Mouse (Mus musculus): ENCODE measurements around the gene Prf1. TPM values are rescaled to one million over a fixed set of nuclear protein-coding genes. Genes with fewer than 3 reads are reported as not detected.

Gene Prf1
- total and polyA plus RNA-seq, 3 experiments: 0.39 to 0.93 (median 0.43) TPM

- Histone ChIP-seq H3K36me3 (replicated peaks in 1 of 2; ENCODE audit: control insufficient read depth in 1 of 2, insufficient read depth in 1 of 2, low read length in 1 of 2) (no peaks in the 10 kb centered on the region), H3K27me3 (replicated peaks) (peaks cover 2% of the 10 kb centered on the region), H3K4me1 (ENCODE audit: control insufficient read depth in 1 of 2, insufficient read depth in 2 of 2) (peaks cover 3 to 18% of the 10 kb centered on the region in 2 experiments), H3K4me3 (replicated peaks in 1 of 3; ENCODE audit: low read depth in 2 of 3, low read length in 2 of 3, poor library complexity in 1 of 3) (no peak overlapping the region), H3K9me3 (replicated peaks; ENCODE audit: low read length) (no peaks in the 10 kb centered on the region), H3K79me2 (replicated peaks; ENCODE audit: control insufficient read depth, extremely low read depth, insufficient read depth, poor library complexity, severe bottlenecking) (no peaks in the 10 kb centered on the region), H3K9ac (ENCODE audit: insufficient read depth, low read depth) (no peak overlapping the region), H3K4me2 (ENCODE audit: insufficient read depth, low read depth, poor library complexity, severe bottlenecking) (no peak overlapping the region), H3K27ac (ENCODE audit: insufficient read depth, low read depth) (no peak overlapping the region)
- dilution Hi-C loops (cut with MboI; ENCODE audit: extremely low pct_ligation_motif_present, extremely low pct_unique_long_range_greater_than_20kb, low sequenced_read_pairs): no loop called here
- in situ Hi-C loops (cut with MboI; ENCODE audit: low pct_ligation_motif_present, low pct_unique_long_range_greater_than_20kb, low sequenced_read_pairs): no loop called here
- TF ChIP-seq ZKSCAN1 (IDR thresholded peaks at IDR 0.05; ENCODE audit: borderline replicate concordance, low read depth, low read length): no peak
- no peak for TF ChIP-seq NRF1 (IDR thresholded peaks at IDR 0.05; ENCODE audit: low read depth, low read length)
- no peak for TF ChIP-seq SIN3A (IDR thresholded peaks at IDR 0.05; ENCODE audit: low read length)
- TF ChIP-seq TBP (conservative IDR thresholded peaks at IDR 0.05; ENCODE audit: low read depth, low read length): no peak
- TF ChIP-seq HCFC1 (IDR thresholded peaks at IDR 0.05; ENCODE audit: low read depth, low read length): no peak
- TF ChIP-seq ETS1 (conservative IDR thresholded peaks at IDR 0.05; ENCODE audit: low read depth, low read length): no peak
- TF ChIP-seq MEF2A (IDR thresholded peaks at IDR 0.05; ENCODE audit: borderline replicate concordance, low read depth, low read length): no peak
- no peak for TF ChIP-seq KAT2A (IDR thresholded peaks at IDR 0.05; ENCODE audit: insufficient replicate concordance, low read length)
- no peak for TF ChIP-seq MYC (IDR thresholded peaks at IDR 0.05; ENCODE audit: low read depth, low read length)
- no peak for TF ChIP-seq CHD2 (IDR thresholded peaks at IDR 0.05; ENCODE audit: low read length)
- no peak for TF ChIP-seq MAZ (IDR thresholded peaks at IDR 0.05; ENCODE audit: low read depth, low read length)
- TF ChIP-seq USF2 (conservative IDR thresholded peaks at IDR 0.05; ENCODE audit: low read depth, low read length): no peak
- TF ChIP-seq RCOR1 (conservative IDR thresholded peaks at IDR 0.05; ENCODE audit: low read depth, low read length): no peak
- TF ChIP-seq CHD1 (IDR thresholded peaks at IDR 0.05; ENCODE audit: low read depth, low read length): no peak
- TF ChIP-seq MAFK (IDR thresholded peaks at IDR 0.05; ENCODE audit: insufficient replicate concordance, low read length): no peak
- no peak for TF ChIP-seq UBTF (IDR thresholded peaks at IDR 0.05; ENCODE audit: low read depth, low read length)
- no peak for TF ChIP-seq CTCF (conservative IDR thresholded peaks at IDR 0.05 in 1 of 2, IDR thresholded peaks at IDR 0.05 in 1 of 2; ENCODE audit: low read depth in 2 of 2, low read length in 2 of 2)
- TF ChIP-seq JUND (conservative IDR thresholded peaks at IDR 0.05; ENCODE audit: low read depth, low read length): no peak
- no peak for TF ChIP-seq BHLHE40 (IDR thresholded peaks at IDR 0.05; ENCODE audit: low read depth, low read length)
- no peak for TF ChIP-seq E2F4 (IDR thresholded peaks at IDR 0.05; ENCODE audit: insufficient replicate concordance, low read depth, low read length)
- DNase-seq (ENCODE audit: extremely low read depth): no peak
These were observed 23.8 kb upstream of the Prf1 start for GRCm38 (mm10) chr10:61273844-61274215.

GRCm38 (mm10) chr10:61274532-61274931, 23.1 kb upstream of the Prf1 start:
- no peak overlapping the region for H3K9ac ChIP-seq (ENCODE audit: insufficient read depth, low read depth)
- TF ChIP-seq USF2 (conservative IDR thresholded peaks at IDR 0.05; ENCODE audit: low read depth, low read length) (no peak), GABPA (IDR thresholded peaks at IDR 0.05; ENCODE audit: insufficient replicate concordance, low read depth, low read length) (no peak), PAX5 (IDR thresholded peaks at IDR 0.05; ENCODE audit: low read length) (no peak)
- no peak overlapping the region for H3K4me2 ChIP-seq (ENCODE audit: insufficient read depth, low read depth, poor library complexity, severe bottlenecking)
- H3K27me3 ChIP-seq (replicated peaks): peaks cover 2% of the 10 kb centered on the region
- peaks cover 5 to 18% of the 10 kb centered on the region in 2 experiments for H3K4me1 ChIP-seq (ENCODE audit: control insufficient read depth in 1 of 2, insufficient read depth in 2 of 2)
- dilution Hi-C loops (cut with MboI; ENCODE audit: extremely low pct_ligation_motif_present, extremely low pct_unique_long_range_greater_than_20kb, low sequenced_read_pairs): no loop called here
- no peaks in the 10 kb centered on the region for H3K36me3 ChIP-seq (replicated peaks in 1 of 2; ENCODE audit: control insufficient read depth in 1 of 2, insufficient read depth in 1 of 2, low read length in 1 of 2)
- H3K4me3 ChIP-seq (replicated peaks in 1 of 3; ENCODE audit: low read depth in 2 of 3, low read length in 2 of 3, poor library complexity in 1 of 3): no peak overlapping the region
- in situ Hi-C loops (cut with MboI; ENCODE audit: low pct_ligation_motif_present, low pct_unique_long_range_greater_than_20kb, low sequenced_read_pairs): no loop called here
- H3K79me2 ChIP-seq (replicated peaks; ENCODE audit: control insufficient read depth, extremely low read depth, insufficient read depth, poor library complexity, severe bottlenecking): no peaks in the 10 kb centered on the region
- no peaks in the 10 kb centered on the region for H3K9me3 ChIP-seq (replicated peaks; ENCODE audit: low read length)
- H3K27ac ChIP-seq (ENCODE audit: insufficient read depth, low read depth): no peak overlapping the region
- DNase-seq (ENCODE audit: extremely low read depth): no peak

Measured in CH12.LX (cell line).